Mouse (Mus musculus) ES-Bruce4 (cell line): ENCODE data around the gene Gm4922. TPM values are rescaled to one million over a fixed set of nuclear protein-coding genes. Genes with fewer than 3 reads are reported as not detected.

ENCODE experiments used
- H3K27ac ChIP-seq: 2 replicates; pipeline ENCODE4 v1.5.1; 2012; ENCODE audit warnings: low read length, inconsistent platforms; ENCODE audit not compliant: insufficient read depth
- H3K27me3 ChIP-seq: 2 replicates; pipeline ENCODE4 v1.6.1; 2012; ENCODE audit warnings: mild to moderate bottlenecking, low read length, inconsistent platforms; ENCODE audit not compliant: control insufficient read depth, poor library complexity, insufficient read depth, severe bottlenecking
- H3K36me3 ChIP-seq: 2 replicates; pipeline ENCODE4 v1.6.1; 2012; ENCODE audit warnings: inconsistent platforms, mild to moderate bottlenecking, low read length, moderate library complexity; ENCODE audit not compliant: control insufficient read depth, poor library complexity, insufficient read depth, severe bottlenecking
- H3K4me1 ChIP-seq: one replicate; pipeline ENCODE4 v1.8.1; 2011; ENCODE audit warnings: low read length; ENCODE audit not compliant: control insufficient read depth, insufficient read depth
- H3K4me3 ChIP-seq: 2 replicates; pipeline ENCODE4 v1.5.1; 2011; ENCODE audit warnings: low read depth, mild to moderate bottlenecking, low read length
- H3K9ac ChIP-seq: 2 replicates; pipeline ENCODE4 v1.6.1; 2012; ENCODE audit warnings: low read depth, mild to moderate bottlenecking, inconsistent platforms; ENCODE audit not compliant: poor library complexity, severe bottlenecking
- H3K9me3 ChIP-seq: replicated peaks from 2 replicates; pipeline ENCODE4 v1.6.1; 2012; ENCODE audit warnings: mild to moderate bottlenecking, low read length, inconsistent platforms; ENCODE audit not compliant: control insufficient read depth, poor library complexity, insufficient read depth, severe bottlenecking
- CTCF ChIP-seq: IDR thresholded peaks from one replicate; pipeline ENCODE4 v1.8.1; 2011; ENCODE audit warnings: low read depth, low read length
- EP300 ChIP-seq: IDR thresholded peaks from 2 replicates; pipeline ENCODE4 v1.6.1; 2011; ENCODE audit warnings: low read depth, low read length; ENCODE audit not compliant: insufficient read depth
- POLR2A ChIP-seq: IDR thresholded peaks from one replicate; pipeline ENCODE4 v1.8.1; 2011; ENCODE audit warnings: low read length; ENCODE audit not compliant: insufficient read depth
- polyA plus RNA-seq: library from polyadenylated mRNA; stranded (reverse); fragments of >200 nt; gene quantifications from 2 replicates; pipeline ENCODE4 v1.2.4, GENCODE M21; 2011; ENCODE audit warnings: low read depth; ENCODE audit not compliant: missing spikeins, insufficient read depth, insufficient read length

The Gm4922 gene
- polyA plus RNA-seq, 1 experiment = not detected

DNA sequence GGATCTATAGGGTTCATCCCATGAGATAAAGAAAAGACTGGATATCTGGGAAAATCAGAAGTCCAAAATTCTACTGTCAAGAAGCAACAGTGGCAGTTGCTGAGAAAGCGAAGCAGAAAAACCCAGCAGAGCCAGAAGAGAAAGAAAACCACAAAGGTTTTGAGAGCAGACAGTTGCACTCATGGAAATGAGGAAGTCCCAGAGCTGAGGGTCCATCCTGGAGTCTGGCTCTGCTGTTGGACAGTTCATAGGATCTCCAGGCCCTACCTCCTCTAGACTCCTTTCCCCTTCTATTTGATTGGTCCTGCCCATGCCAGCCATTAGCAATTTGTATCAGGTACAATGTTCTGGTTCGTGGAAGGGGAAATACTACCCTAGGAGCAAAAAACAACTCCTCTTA, 39.5 kb upstream of the Gm4922 start:
- Histone ChIP-seq H3K4me3 (no peak overlapping the region), H3K36me3 (no peaks in the 10 kb centered on the region), H3K9ac (no peak overlapping the region), H3K27me3 (no peaks in the 10 kb centered on the region), H3K9me3 (no peaks in the 10 kb centered on the region), H3K27ac (no peak overlapping the region), H3K4me1 (no peaks in the 10 kb centered on the region)
- TF ChIP-seq POLR2A (no peak), CTCF (no peak), EP300 (no peak)

DNA sequence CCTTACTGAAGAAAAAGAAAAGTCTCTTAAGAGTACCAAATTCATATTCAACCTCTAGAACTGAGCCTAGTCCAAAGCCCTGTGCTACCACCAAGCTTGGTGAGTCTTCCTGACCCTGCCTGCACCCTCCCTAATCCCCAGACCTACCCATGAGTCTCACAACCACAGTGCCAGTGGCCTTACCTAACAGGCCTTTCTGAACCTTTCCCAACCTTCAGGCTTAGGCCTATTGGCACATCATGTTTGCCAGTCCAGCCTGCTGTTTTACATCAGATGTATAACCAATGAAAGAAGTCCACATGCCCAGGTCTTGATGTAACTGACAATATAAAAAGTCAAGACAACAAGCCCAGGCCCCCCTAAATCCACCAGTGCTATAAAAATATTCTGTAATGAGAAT, 38.5 kb upstream of the Gm4922 start:
- no peaks in the 10 kb centered on the region for H3K4me1 ChIP-seq
- no peak overlapping the region for H3K4me3 ChIP-seq
- no peaks in the 10 kb centered on the region for H3K9me3 ChIP-seq
- H3K27me3 ChIP-seq = no peaks in the 10 kb centered on the region
- no peak for TF ChIP-seq EP300
- TF ChIP-seq CTCF = no peak
- no peak for TF ChIP-seq POLR2A
- no peaks in the 10 kb centered on the region for H3K36me3 ChIP-seq
- H3K27ac ChIP-seq = no peak overlapping the region
- H3K9ac ChIP-seq = no peak overlapping the region

DNA sequence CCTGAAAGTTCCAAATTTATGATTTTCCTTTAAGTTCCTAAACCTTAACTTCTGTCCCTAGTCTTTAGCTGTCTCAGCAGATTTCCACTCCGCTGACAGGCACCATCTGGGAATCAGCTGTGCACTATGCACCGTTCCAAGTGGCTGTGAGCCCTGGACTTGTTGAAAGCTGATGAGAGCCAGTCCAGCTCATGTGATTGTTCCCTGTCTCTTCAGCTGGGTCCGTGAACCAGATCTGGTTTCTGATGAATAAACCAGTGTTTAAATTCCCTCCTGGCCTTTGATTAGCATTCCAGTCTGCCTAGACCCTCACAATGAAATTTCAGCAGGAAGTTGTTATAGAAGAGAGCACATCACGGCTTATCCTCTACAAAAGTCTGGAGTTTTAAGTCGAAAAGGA, 30.0 kb upstream of the Gm4922 start:
- Histone ChIP-seq H3K9ac (no peak overlapping the region), H3K27ac (no peak overlapping the region), H3K9me3 (no peaks in the 10 kb centered on the region), H3K36me3 (no peaks in the 10 kb centered on the region), H3K4me3 (no peak overlapping the region), H3K27me3 (no peaks in the 10 kb centered on the region), H3K4me1 (no peaks in the 10 kb centered on the region)
- TF ChIP-seq EP300 (no peak), CTCF (no peak), POLR2A (no peak)

DNA sequence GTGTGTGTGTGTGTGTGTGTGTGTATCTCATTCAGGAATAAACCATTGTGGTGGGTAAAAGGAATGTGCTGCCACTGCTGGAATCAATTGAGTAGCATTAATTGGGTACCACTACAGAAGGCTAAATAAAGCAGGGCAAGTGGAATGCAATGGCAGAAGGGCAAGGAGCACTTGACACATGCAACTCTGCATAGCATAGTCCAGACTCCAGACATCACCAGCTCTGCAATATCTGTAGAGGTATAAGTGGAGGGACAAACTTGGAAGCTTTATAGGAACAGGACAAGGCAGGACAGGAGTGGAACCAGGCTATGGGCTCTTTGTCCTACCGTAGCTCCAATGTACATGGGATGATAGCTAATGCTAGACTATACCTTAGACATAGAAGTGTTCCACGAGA, 25.2 kb upstream of the Gm4922 start:
- Histone ChIP-seq H3K9ac (no peak overlapping the region), H3K9me3 (no peaks in the 10 kb centered on the region), H3K4me3 (no peak overlapping the region), H3K36me3 (no peaks in the 10 kb centered on the region), H3K27me3 (no peaks in the 10 kb centered on the region), H3K27ac (no peak overlapping the region), H3K4me1 (no peaks in the 10 kb centered on the region)
- TF ChIP-seq CTCF (no peak), EP300 (no peak), POLR2A (no peak)

DNA sequence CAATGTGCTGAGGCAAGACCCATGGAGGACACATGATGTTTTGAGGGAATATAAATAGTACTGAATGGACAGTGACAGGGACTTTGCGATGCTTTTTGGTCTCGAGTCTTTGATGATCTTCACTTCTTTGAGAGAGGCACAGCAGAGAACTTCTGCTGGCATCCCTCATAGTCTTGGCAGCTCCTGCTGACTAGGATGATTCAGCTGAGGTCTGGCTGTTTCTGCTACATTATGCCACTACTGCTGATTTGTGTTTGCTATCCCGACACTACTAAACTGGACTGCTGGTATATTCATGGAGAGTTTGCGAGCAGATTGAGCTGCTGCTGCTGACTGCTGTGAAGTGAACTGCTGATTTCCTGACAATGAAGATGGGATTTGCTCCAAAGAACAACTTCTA, 3.5 kb upstream of the Gm4922 start:
- no peaks in the 10 kb centered on the region for H3K9me3 ChIP-seq
- H3K36me3 ChIP-seq = no peaks in the 10 kb centered on the region
- H3K27me3 ChIP-seq = no peaks in the 10 kb centered on the region; the same call in 1 of the 2 replicates
- TF ChIP-seq POLR2A (no peak), CTCF (no peak)
- no peak overlapping the region for H3K27ac ChIP-seq
- H3K4me1 ChIP-seq = no peaks in the 10 kb centered on the region
- no peak overlapping the region for H3K4me3 ChIP-seq
- H3K9ac ChIP-seq = no peak overlapping the region

DNA sequence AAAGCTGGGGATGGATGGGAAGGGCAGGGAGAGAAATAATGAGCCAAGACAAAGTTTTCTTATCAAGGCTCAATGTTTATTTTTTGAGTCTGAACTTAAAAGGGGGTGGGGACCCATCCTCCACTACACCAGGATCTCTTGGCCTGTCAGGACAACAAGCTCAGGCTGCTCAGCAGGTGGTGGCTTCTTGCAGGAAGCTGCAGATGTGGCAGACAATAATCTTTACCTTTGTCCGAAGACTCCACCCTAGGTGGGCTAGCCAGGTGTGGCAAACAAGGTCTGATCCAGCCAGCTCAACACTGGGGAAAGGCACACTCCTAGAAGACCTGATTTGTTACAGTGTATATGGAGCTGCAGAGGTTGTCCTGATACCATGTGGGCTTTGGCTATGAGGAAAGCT, 2.0 kb upstream of the Gm4922 start:
- H3K27me3 ChIP-seq = no peaks in the 10 kb centered on the region; the same call in 1 of the 2 replicates
- no peak for TF ChIP-seq POLR2A
- no peak for TF ChIP-seq EP300
- TF ChIP-seq CTCF = no peak
- H3K9ac ChIP-seq = no peak overlapping the region
- H3K27ac ChIP-seq = no peak overlapping the region
- no peaks in the 10 kb centered on the region for H3K4me1 ChIP-seq
- no peaks in the 10 kb centered on the region for H3K9me3 ChIP-seq
- H3K36me3 ChIP-seq = no peaks in the 10 kb centered on the region
- H3K4me3 ChIP-seq = no peak overlapping the region
